Mouse (Mus musculus): ENCODE measurements at regions not wholly inside any gene's neighbourhood (a gene's known extent, or its start where the extent isn't known, plus 50 kb on each side); places are given as distances from the start of the nearest gene placed in this dataset.

GRCm38 (mm10) chr8:103313576-103313975 is 528.1 kb upstream of the Cdh11 start:
- Histone ChIP-seq H3K36me3 (ENCODE audit: control insufficient read depth, insufficient read depth, low read length) (no peaks in the 10 kb centered on the region), H3K4me1 (replicated peaks; ENCODE audit: control insufficient read depth, insufficient read depth, low read length) (no peaks in the 10 kb centered on the region), H3K27me3 (ENCODE audit: control insufficient read depth, insufficient read depth, low read length) (no peaks in the 10 kb centered on the region), H3K27ac (ENCODE audit: control insufficient read depth, insufficient read depth, low read length) (no peak overlapping the region), H3K4me3 (ENCODE audit: control insufficient read depth, insufficient read depth, low read length) (no peak overlapping the region)
- no peak for DNase-seq
- WGBS = 75% methylated on average over 1 of the region's 1 CpGs
- TF ChIP-seq POLR2A (IDR thresholded peaks at IDR 0.05; ENCODE audit: control insufficient read depth, extremely low read depth, insufficient read depth, low read length, poor library complexity) (no peak), CTCF (IDR thresholded peaks at IDR 0.05; ENCODE audit: borderline replicate concordance, control insufficient read depth, extremely low read depth, insufficient read depth, low read length, poor library complexity) (no peak)

DNA sequence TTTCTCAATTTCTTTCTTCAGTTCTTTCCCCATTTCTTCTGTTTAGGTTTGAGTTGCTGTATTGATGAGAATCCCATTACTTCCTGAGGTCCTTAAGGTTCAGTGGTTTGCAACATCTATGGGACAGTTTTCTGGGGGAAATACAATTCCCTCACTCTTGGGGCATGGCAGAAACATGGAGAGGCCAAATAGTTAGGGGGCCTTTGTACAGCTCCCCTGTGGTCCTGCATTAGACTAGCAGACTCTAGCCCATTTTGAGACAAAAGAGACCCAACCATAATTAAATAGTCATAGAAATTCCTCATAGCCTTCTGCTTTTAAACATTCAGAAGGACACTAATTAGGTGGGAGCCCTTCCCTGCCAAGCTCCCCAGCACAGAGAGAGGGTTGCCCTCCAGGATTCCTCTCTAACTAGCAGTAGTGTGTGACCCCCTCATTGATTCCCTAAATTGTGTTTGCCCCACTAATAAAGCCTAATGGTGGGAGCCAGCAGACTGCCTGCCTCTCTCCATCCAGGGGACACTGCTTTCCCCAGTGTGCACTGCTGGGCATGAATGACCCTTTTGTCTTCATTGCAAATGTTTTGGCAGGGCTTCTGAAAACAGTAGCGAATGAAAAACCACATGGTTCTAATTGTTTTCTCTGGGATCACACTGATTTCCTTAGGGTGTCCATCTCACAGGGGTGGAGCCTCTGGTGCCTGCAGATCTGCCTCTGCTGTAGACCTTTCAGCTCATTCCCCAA is 529.0 kb upstream of the Cdh11 start:
- TF ChIP-seq POLR2A (IDR thresholded peaks at IDR 0.05; ENCODE audit: control insufficient read depth, extremely low read depth, insufficient read depth, low read length, poor library complexity) = no peak
- no peak for TF ChIP-seq CTCF (IDR thresholded peaks at IDR 0.05; ENCODE audit: borderline replicate concordance, control insufficient read depth, extremely low read depth, insufficient read depth, low read length, poor library complexity)
- DNase-seq = no peak
- Histone ChIP-seq H3K27me3 (ENCODE audit: control insufficient read depth, insufficient read depth, low read length) (no peaks in the 10 kb centered on the region), H3K4me1 (replicated peaks; ENCODE audit: control insufficient read depth, insufficient read depth, low read length) (no peaks in the 10 kb centered on the region), H3K27ac (ENCODE audit: control insufficient read depth, insufficient read depth, low read length) (no peak overlapping the region), H3K36me3 (ENCODE audit: control insufficient read depth, insufficient read depth, low read length) (no peaks in the 10 kb centered on the region), H3K4me3 (ENCODE audit: control insufficient read depth, insufficient read depth, low read length) (no peak overlapping the region)
- WGBS = 39% methylated on average over 1 of the region's 1 CpGs

GRCm38 (mm10) chr8:103315742-103316141 is 530.3 kb upstream of the Cdh11 start:
- Histone ChIP-seq H3K36me3 (ENCODE audit: control insufficient read depth, insufficient read depth, low read length) (no peaks in the 10 kb centered on the region), H3K4me3 (ENCODE audit: control insufficient read depth, insufficient read depth, low read length) (no peak overlapping the region), H3K27ac (ENCODE audit: control insufficient read depth, insufficient read depth, low read length) (no peak overlapping the region), H3K27me3 (ENCODE audit: control insufficient read depth, insufficient read depth, low read length) (no peaks in the 10 kb centered on the region), H3K4me1 (replicated peaks; ENCODE audit: control insufficient read depth, insufficient read depth, low read length) (no peaks in the 10 kb centered on the region)
- TF ChIP-seq CTCF (IDR thresholded peaks at IDR 0.05; ENCODE audit: borderline replicate concordance, control insufficient read depth, extremely low read depth, insufficient read depth, low read length, poor library complexity) (no peak), POLR2A (IDR thresholded peaks at IDR 0.05; ENCODE audit: control insufficient read depth, extremely low read depth, insufficient read depth, low read length, poor library complexity) (no peak)
- WGBS = 97% methylated on average over 1 of the region's 1 CpGs
- DNase-seq = no peak

DNA sequence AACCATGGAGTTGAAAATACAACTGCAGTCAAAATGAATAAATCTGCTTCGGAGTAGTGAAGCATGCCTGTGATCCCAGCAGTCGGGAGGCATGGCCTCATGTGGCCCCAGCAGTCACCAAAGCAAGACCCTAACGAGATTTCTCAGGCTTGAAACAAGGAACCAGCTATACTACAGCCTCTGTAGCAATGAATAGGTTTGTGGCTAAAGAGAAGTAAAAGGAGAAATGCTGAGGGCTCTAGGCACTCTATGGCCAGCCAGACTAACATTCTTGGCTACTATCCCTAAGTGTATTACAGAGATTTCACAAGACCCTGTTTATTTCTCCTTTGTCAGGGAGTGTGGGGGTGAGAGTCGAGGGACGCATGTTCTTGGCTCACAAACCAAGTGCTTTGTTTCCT is 531.2 kb upstream of the Cdh11 start:
- H3K27me3 ChIP-seq (ENCODE audit: control insufficient read depth, insufficient read depth, low read length) = no peaks in the 10 kb centered on the region
- TF ChIP-seq POLR2A (IDR thresholded peaks at IDR 0.05; ENCODE audit: control insufficient read depth, extremely low read depth, insufficient read depth, low read length, poor library complexity) (no peak), CTCF (IDR thresholded peaks at IDR 0.05; ENCODE audit: borderline replicate concordance, control insufficient read depth, extremely low read depth, insufficient read depth, low read length, poor library complexity) (no peak)
- no peak for DNase-seq
- H3K4me3 ChIP-seq (ENCODE audit: control insufficient read depth, insufficient read depth, low read length) = no peak overlapping the region
- H3K27ac ChIP-seq (ENCODE audit: control insufficient read depth, insufficient read depth, low read length) = no peak overlapping the region
- H3K4me1 ChIP-seq (replicated peaks; ENCODE audit: control insufficient read depth, insufficient read depth, low read length) = no peaks in the 10 kb centered on the region
- no peaks in the 10 kb centered on the region for H3K36me3 ChIP-seq (ENCODE audit: control insufficient read depth, insufficient read depth, low read length)
- 71% methylated on average over 5 of the region's 5 CpGs for WGBS

GRCm38 (mm10) chr8:103317149-103317725 is 531.8 kb upstream of the Cdh11 start:
- Histone ChIP-seq H3K4me1 (replicated peaks; ENCODE audit: control insufficient read depth, insufficient read depth, low read length) (no peaks in the 10 kb centered on the region), H3K27ac (ENCODE audit: control insufficient read depth, insufficient read depth, low read length) (no peak overlapping the region), H3K36me3 (ENCODE audit: control insufficient read depth, insufficient read depth, low read length) (no peaks in the 10 kb centered on the region), H3K27me3 (ENCODE audit: control insufficient read depth, insufficient read depth, low read length) (no peaks in the 10 kb centered on the region), H3K4me3 (ENCODE audit: control insufficient read depth, insufficient read depth, low read length) (no peak overlapping the region)
- TF ChIP-seq CTCF (IDR thresholded peaks at IDR 0.05; ENCODE audit: borderline replicate concordance, control insufficient read depth, extremely low read depth, insufficient read depth, low read length, poor library complexity) = no peak
- no peak for TF ChIP-seq POLR2A (IDR thresholded peaks at IDR 0.05; ENCODE audit: control insufficient read depth, extremely low read depth, insufficient read depth, low read length, poor library complexity)
- WGBS = 92% methylated on average over 2 of the region's 2 CpGs
- no peak for DNase-seq

DNA sequence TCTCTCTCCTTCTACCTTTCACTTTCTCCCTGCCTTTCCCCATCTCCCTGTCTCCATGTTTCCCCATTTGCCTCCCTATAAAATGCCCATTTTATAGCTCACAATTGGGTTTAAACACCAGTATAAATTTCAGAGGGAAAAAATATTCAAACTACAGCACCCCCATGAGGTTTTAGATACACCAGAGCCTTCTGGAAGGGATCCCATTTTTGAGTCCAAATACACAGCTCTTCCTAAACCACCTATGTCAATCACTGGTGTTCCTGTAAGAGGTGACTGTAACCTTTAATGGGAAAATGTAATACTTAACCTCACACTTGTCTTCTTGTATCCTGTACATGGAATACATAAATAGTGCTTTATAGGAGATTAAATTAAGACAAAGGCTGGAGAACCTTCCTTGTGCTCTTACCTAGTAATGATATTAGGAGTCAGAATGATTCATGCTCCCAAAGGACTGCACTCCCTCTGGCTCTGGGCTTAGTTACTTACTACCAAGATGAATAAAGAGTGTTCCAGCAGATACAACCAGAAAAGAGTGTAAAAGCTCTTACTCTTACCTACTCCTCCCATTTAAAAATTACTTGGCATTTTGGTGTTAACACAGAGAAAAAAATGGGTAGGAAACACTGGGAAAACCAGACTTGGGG is 538.7 kb upstream of the Cdh11 start:
- no peaks in the 10 kb centered on the region for H3K27me3 ChIP-seq (ENCODE audit: control insufficient read depth, insufficient read depth, low read length)
- no peak overlapping the region for H3K27ac ChIP-seq (ENCODE audit: control insufficient read depth, insufficient read depth, low read length)
- TF ChIP-seq POLR2A (IDR thresholded peaks at IDR 0.05; ENCODE audit: control insufficient read depth, extremely low read depth, insufficient read depth, low read length, poor library complexity) (no peak), CTCF (IDR thresholded peaks at IDR 0.05; ENCODE audit: borderline replicate concordance, control insufficient read depth, extremely low read depth, insufficient read depth, low read length, poor library complexity) (no peak)
- H3K4me3 ChIP-seq (ENCODE audit: control insufficient read depth, insufficient read depth, low read length) = no peak overlapping the region
- no peaks in the 10 kb centered on the region for H3K36me3 ChIP-seq (ENCODE audit: control insufficient read depth, insufficient read depth, low read length)
- H3K4me1 ChIP-seq (replicated peaks; ENCODE audit: control insufficient read depth, insufficient read depth, low read length) = no peaks in the 10 kb centered on the region
- DNase-seq = no peak

All from thymus, adult 2 months (tissue).